9 mouse cellular contexts compared by ENCODE assay signal in genomic region chr8:122834971-122835370, GRCm38 (mm10). TPM values are rescaled to one million over a fixed set of nuclear protein-coding genes. Genes with fewer than 3 reads are reported as not detected.
A peak's percentile ranks its signal among the peaks of the same experiment; 100 is the strongest.
DNase-seq lines count a peak whose midpoint lies in the region; ATAC-seq and TF ChIP-seq lines count a peak whose summit lies in the region.
"Had no signal": no experiment of that assay in that cellular context is flagged by ENCODE, and none has a peak within 500 bp of the region (broad histone marks: within the 10 kb centered on the region; RNA-seq: fewer than 3 reads in every experiment).

No protein-coding gene starts in this region.

- H3K36me3 ChIP-seq in embryonic facial prominence, embryonic 10.5 days (replicated peaks) = no peaks in the 10 kb centered on the region
- no peaks in the 10 kb centered on the region for H3K36me3 ChIP-seq in liver, embryonic 13.5 days
- no peaks in the 10 kb centered on the region for H3K36me3 ChIP-seq in thymus, adult 2 months (ENCODE audit: control insufficient read depth, insufficient read depth, low read length)

- no peaks in the 10 kb centered on the region for H3K27me3 ChIP-seq in embryonic facial prominence, embryonic 10.5 days (replicated peaks; ENCODE audit: low read depth, poor library complexity, severe bottlenecking)
- H3K27me3 ChIP-seq in liver, embryonic 13.5 days = peaks cover 24% of the 10 kb centered on the region
- no peaks in the 10 kb centered on the region for H3K27me3 ChIP-seq in thymus, adult 2 months (ENCODE audit: control insufficient read depth, insufficient read depth, low read length)

- H3K4me2 ChIP-seq in liver, embryonic 13.5 days = no peak overlapping the region

- H3K4me1 ChIP-seq in embryonic facial prominence, embryonic 10.5 days = peaks cover 13% of the 10 kb centered on the region; the same call in 1 of the 2 replicates
- H3K4me1 ChIP-seq in liver, embryonic 13.5 days (replicated peaks) = no peaks in the 10 kb centered on the region; the same call in none of the 2 replicates
- peaks cover 2% of the 10 kb centered on the region for H3K4me1 ChIP-seq in olfactory bulb, adult 2 months (ENCODE audit: control insufficient read depth, insufficient read depth, low read length)
- peaks cover 8% of the 10 kb centered on the region for H3K4me1 ChIP-seq in thymus, adult 2 months (replicated peaks; ENCODE audit: control insufficient read depth, insufficient read depth, low read length)

- H3K4me3 ChIP-seq in embryonic facial prominence, embryonic 10.5 days = no peak overlapping the region
- H3K4me3 ChIP-seq in liver, embryonic 13.5 days (replicated peaks) = no peak overlapping the region
- H3K4me3 ChIP-seq in olfactory bulb, adult 2 months (ENCODE audit: insufficient read depth, low read depth, low read length) = no peak overlapping the region
- no peak overlapping the region for H3K4me3 ChIP-seq in thymus, adult 2 months (ENCODE audit: control insufficient read depth, insufficient read depth, low read length)

- TF ChIP-seq POLR2A in olfactory bulb, adult 2 months (IDR thresholded peaks at IDR 0.05; ENCODE audit: insufficient read depth, low read depth, low read length) = no peak
- no peak for TF ChIP-seq POLR2A in thymus, adult 2 months (IDR thresholded peaks at IDR 0.05; ENCODE audit: control insufficient read depth, extremely low read depth, insufficient read depth, low read length, poor library complexity)

- WGBS in embryonic facial prominence, embryonic 10.5 days = 39% methylated on average over 8 of the region's 8 CpGs
- WGBS in liver, embryonic 13.5 days (ENCODE audit: insufficient replicate concordance) = 17% methylated on average over 8 of the region's 8 CpGs
- WGBS in olfactory bulb, adult 2 months = 23% methylated on average over 8 of the region's 8 CpGs
- 22% methylated on average over 8 of the region's 8 CpGs for WGBS in thymus, adult 2 months

- no peaks in the 10 kb centered on the region for H3K9me3 ChIP-seq in embryonic facial prominence, embryonic 10.5 days
- no peaks in the 10 kb centered on the region for H3K9me3 ChIP-seq in liver, embryonic 13.5 days (replicated peaks)

- H3K27ac ChIP-seq in embryonic facial prominence, embryonic 10.5 days (replicated peaks) = no peak overlapping the region
- no peak overlapping the region for H3K27ac ChIP-seq in liver, embryonic 13.5 days
- no peak overlapping the region for H3K27ac ChIP-seq in olfactory bulb, adult 2 months (ENCODE audit: insufficient read depth, low read depth, low read length)
- no peak overlapping the region for H3K27ac ChIP-seq in thymus, adult 2 months (ENCODE audit: control insufficient read depth, insufficient read depth, low read length)

- peak; percentile 53 for ATAC-seq in liver, embryonic 13.5 days (ENCODE audit: low read depth)

- TF ChIP-seq CTCF in olfactory bulb, adult 2 months (IDR thresholded peaks at IDR 0.05; ENCODE audit: insufficient read depth, low read depth, low read length) = 0 out of 2 replicates have a peak, but pooled peaks have one; percentile 25
- TF ChIP-seq CTCF in thymus, adult 2 months (IDR thresholded peaks at IDR 0.05; ENCODE audit: borderline replicate concordance, control insufficient read depth, extremely low read depth, insufficient read depth, low read length, poor library complexity) = peak; percentile 77; the same call in 1 of the 2 replicates

- no peak overlapping the region for H3K9ac ChIP-seq in liver, embryonic 13.5 days

- DNase-seq in CD4-positive helper T cell, adult 2 months (ENCODE audit: low read depth, low spot score) = peak; percentile 78
- peak; percentile 90 for DNase-seq in adrenal gland, postnatal 14 days
- peak; percentile 81 for DNase-seq in embryonic facial prominence, embryonic 10.5 days (ENCODE audit: low spot score)
- DNase-seq in heart, adult 8-10 months (ENCODE audit: low spot score) = peak; percentile 78
- DNase-seq in kidney, postnatal 14 days = peak; percentile 75
- DNase-seq in liver, embryonic 13.5 days = peak; percentile 57
- DNase-seq in thymus, adult 2 months = peak; percentile 72

RNA-seq across cellular contexts. Expression of gene Cdh15, which starts 12.8 kb away (rescaled TPM):
- 0.19 and 0.41 TPM in 2 replicates for total RNA-seq in adrenal gland, postnatal 14 days (2021)
- 1.7 and 2.0 TPM in 2 replicates for polyA plus RNA-seq in embryonic facial prominence, embryonic 10.5 days (2016; fragmentation: Nextera tagmentation; extraction: Ambion mirVana)
- under 1 TPM in 1 of 4 experiments, not detected in 3; 0.06 TPM for total RNA-seq in heart, adult 8-10 months (2022)
- polyA plus RNA-seq in liver, embryonic 13.5 days (2015; fragmentation: Nextera tagmentation; extraction: Ambion mirVana) = 0.31 and 0.65 TPM in 2 replicates
- not detected in 2 replicates for polyA plus RNA-seq in olfactory bulb, adult 2 months (2012; ENCODE audit: insufficient read depth, insufficient read length, low replicate concordance, missing spikeins)
- polyA plus RNA-seq in thymus, adult 2 months (2012; rRNA removed) = 0.11 and 0.13 TPM in 2 replicates
- polyA plus RNA-seq: gonadal fat pad, adult 2 months had no signal

RNA-seq across cellular contexts. Expression of gene Acsf3, which starts 59.7 kb away (rescaled TPM):
- 48.0 and 50.6 TPM in 2 replicates for total RNA-seq in adrenal gland, postnatal 14 days (2021)
- 15.9 and 16.4 TPM in 2 replicates for polyA plus RNA-seq in embryonic facial prominence, embryonic 10.5 days (2016; fragmentation: Nextera tagmentation; extraction: Ambion mirVana)
- total RNA-seq in heart, adult 8-10 months (2022) = 10 to 100 TPM; 35.2 to 36.2 (median 35.3) TPM
- 7.9 and 8.5 TPM in 2 replicates for polyA plus RNA-seq in liver, embryonic 13.5 days (2015; fragmentation: Nextera tagmentation; extraction: Ambion mirVana)
- polyA plus RNA-seq in olfactory bulb, adult 2 months (2012; ENCODE audit: insufficient read depth, insufficient read length, low replicate concordance, missing spikeins) = not detected in 2 replicates
- 17.5 and 19.6 TPM in 2 replicates for polyA plus RNA-seq in thymus, adult 2 months (2012; rRNA removed)
